Mouse (Mus musculus) erythroblast, embryonic 14.5 days (primary cell): ENCODE results near the gene Mpp1.

Experiments
- GATA1 ChIP-seq: IDR thresholded peaks from 2 replicates; pipeline ENCODE4 v1.6.1; 2012; ENCODE audit warnings: low read length, inconsistent platforms, mixed read lengths
- TAL1 ChIP-seq: IDR thresholded peaks from 3 replicates; pipeline ENCODE4 v1.6.1; 2012; ENCODE audit warnings: low read length, inconsistent platforms, mixed read lengths

DNA sequence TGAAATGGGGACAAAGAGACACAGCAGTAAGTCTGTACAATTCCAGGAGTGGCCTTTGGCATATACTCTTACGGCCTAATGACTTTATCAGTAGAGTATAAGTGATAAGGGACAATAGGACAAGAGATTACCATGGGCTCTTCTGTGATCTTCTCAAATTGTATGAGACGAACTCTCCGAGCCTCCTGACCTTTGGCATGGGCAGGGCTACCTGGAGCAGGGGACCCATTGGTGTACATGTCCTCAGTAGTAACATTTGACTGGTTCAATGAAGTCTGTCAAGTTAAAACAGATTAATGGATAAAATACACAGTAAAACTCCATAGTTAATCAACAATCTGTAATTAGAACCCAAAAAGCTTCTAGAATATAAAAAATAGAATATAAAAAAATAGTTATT lies 5.2 kb downstream of the Mpp1 start:
- TF ChIP-seq GATA1 = no peak
- no peak for TF ChIP-seq TAL1
